Mouse (Mus musculus): ENCODE results near the gene Olfr1364.

Olfr1364 gene

GRCm38 (mm10) chr13:21581659-21582058 lies at the start of gene Olfr1364:
TSS of gene Olfr1364 (minus strand) at chr13:21581759.
- no peak for DNase-seq (ENCODE audit: low spot score in 2 of 2)

GRCm38 (mm10) chr13:21613922-21614321 lies 32.4 kb upstream of the Olfr1364 start, which contains the start of gene Olfr1362:
TSS of gene Olfr1362 (minus strand) at chr13:21614022.
- no peak for DNase-seq (ENCODE audit: low spot score in 2 of 2)

GRCm38 (mm10) chr13:21591618-21592017 lies 10.1 kb upstream of the Olfr1364 start:
- no peak for DNase-seq (ENCODE audit: low spot score in 2 of 2)

- DNase-seq (ENCODE audit: low spot score in 2 of 2) = no peak
These were observed 21.8 kb downstream of the Olfr1364 start, which contains the start of gene Olfr1535 for GRCm38 (mm10) chr13:21559793-21560192. TSS of gene Olfr1535 (minus strand) at chr13:21559893.

GRCm38 (mm10) chr13:21550416-21551110 lies 31.0 kb downstream of the Olfr1364 start:
- DNase-seq (ENCODE audit: low spot score in 2 of 2) = no peak

- no peak for DNase-seq (ENCODE audit: low spot score in 2 of 2)
These were observed 32.1 kb downstream of the Olfr1364 start for GRCm38 (mm10) chr13:21549487-21549886.

- no peak for DNase-seq (ENCODE audit: low spot score in 2 of 2)
These were observed 38.9 kb downstream of the Olfr1364 start, which contains the start of gene Olfr1366 for GRCm38 (mm10) chr13:21542708-21543107. TSS of gene Olfr1366 (minus strand) at chr13:21542808.

GRCm38 (mm10) chr13:21530781-21531201 lies 50.8 kb downstream of the Olfr1364 start, which contains the start of gene Zkscan8:
TSS of gene Zkscan8 (minus strand) at chr13:21531120.
- DNase-seq (ENCODE audit: low spot score in 2 of 2) = peak; percentile 76

- no peak for DNase-seq (ENCODE audit: low spot score in 2 of 2)
These were observed 51.4 kb downstream of the Olfr1364 start for GRCm38 (mm10) chr13:21530136-21530535.
